Comparison of ENCODE assay signal across 14 mouse cellular contexts in the genomic region with DNA sequence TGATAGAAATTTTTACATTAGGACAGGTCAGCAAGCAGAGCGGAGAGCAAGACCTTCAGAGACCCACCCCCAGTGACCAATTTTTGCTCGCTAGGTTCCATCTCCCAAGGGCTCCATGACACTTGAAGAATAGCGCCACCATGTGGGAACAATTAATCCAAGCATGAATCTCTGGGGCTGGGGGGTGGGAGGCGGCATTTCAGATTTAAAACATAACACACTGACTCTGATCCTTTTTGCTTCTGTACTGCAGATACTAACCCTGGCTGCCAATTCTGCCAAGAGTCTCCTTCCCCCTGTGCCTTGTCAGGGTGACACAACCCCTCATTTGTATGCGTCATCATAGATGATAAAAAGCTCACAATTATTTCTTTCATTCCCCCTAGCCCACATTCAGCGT.
DNase-seq lines count a peak whose midpoint lies in the region; ATAC-seq and TF ChIP-seq lines count a peak whose summit lies in the region.
"Had no signal": no experiment of that assay in that cellular context is flagged by ENCODE, and none has a peak within 500 bp of the region (broad histone marks: within the 10 kb centered on the region; RNA-seq: fewer than 3 reads in every experiment).

No protein-coding gene starts in this region.

- peak; percentile 37 for DNase-seq in lung, postnatal 0 days (ENCODE audit: low spot score)
- no peak for DNase-seq in lung, postnatal 10 days
- DNase-seq in ZHBTc4 (ENCODE audit: low read depth, low spot score) = peak; percentile 72
- no peak for DNase-seq in liver, adult 2 months (ENCODE audit: extremely low read depth, low read depth, low spot score)
- DNase-seq in layer of hippocampus, postnatal 14 days (ENCODE audit: low spot score in 2 of 2) = no peak
- no peak for DNase-seq in embryo, embryonic 10.5 days (ENCODE audit: low spot score)
- DNase-seq in urinary bladder, postnatal 14 days (ENCODE audit: low spot score) = no peak
- DNase-seq: cerebellum, postnatal 10 days; layer of hippocampus, postnatal 36 days; lung, adult 2 months; right cerebral cortex, postnatal 4 days had no signal

- peaks cover 6% of the 10 kb centered on the region; the same call in 1 of the 2 replicates for H3K4me1 ChIP-seq in lung, postnatal 0 days (ENCODE audit: insufficient read depth, low read depth, low read length)
- H3K4me1 ChIP-seq in liver, adult 2 months (ENCODE audit: control insufficient read depth, insufficient read depth, low read length) = no peaks in the 10 kb centered on the region

- H3K9me3 ChIP-seq in lung, postnatal 0 days (ENCODE audit: low read length) = no peaks in the 10 kb centered on the region
- H3K9me3 ChIP-seq: embryonic facial prominence, embryonic 15.5 days; intestine, embryonic 15.5 days; midbrain, embryonic 13.5 days had no signal

- H3K27ac ChIP-seq in lung, postnatal 0 days (ENCODE audit: low read length) = no peak overlapping the region
- H3K27ac ChIP-seq in liver, adult 2 months (replicated peaks; ENCODE audit: insufficient read depth, low read depth, low read length) = no peak overlapping the region
- H3K27ac ChIP-seq: midbrain, embryonic 13.5 days had no signal

- peak; percentile 47 for TF ChIP-seq CTCF in lung, postnatal 0 days (IDR thresholded peaks at IDR 0.05)
- TF ChIP-seq CTCF in liver, adult 2 months (IDR thresholded peaks at IDR 0.05; ENCODE audit: low read depth, low read length) = 0 out of 2 replicates have a peak, but pooled peaks have one; percentile 23

- peaks cover 9% of the 10 kb centered on the region; the same call in 1 of the 2 replicates for H3K79me2 ChIP-seq in liver, adult 2 months (ENCODE audit: control insufficient read depth, insufficient read depth, low read length)

- no peaks in the 10 kb centered on the region for H3K36me3 ChIP-seq in lung, postnatal 0 days (ENCODE audit: insufficient read depth, low read length)
- peaks cover 2% of the 10 kb centered on the region; the same call in 1 of the 2 replicates for H3K36me3 ChIP-seq in liver, adult 2 months (ENCODE audit: control insufficient read depth, insufficient read depth, low read length)
- H3K36me3 ChIP-seq: intestine, embryonic 15.5 days; midbrain, embryonic 13.5 days had no signal

- WGBS in lung, postnatal 0 days = 85% methylated on average over 6 of the region's 6 CpGs
- WGBS in liver, adult 2 months = 94% methylated on average over 6 of the region's 6 CpGs

- H3K4me3 ChIP-seq in lung, postnatal 0 days (ENCODE audit: low read depth, low read length) = no peak overlapping the region
- no peak overlapping the region for H3K4me3 ChIP-seq in liver, adult 2 months (ENCODE audit: insufficient read depth, low read depth, low read length)
- H3K4me3 ChIP-seq: embryonic facial prominence, embryonic 15.5 days; intestine, embryonic 15.5 days; midbrain, embryonic 13.5 days had no signal

- no peak overlapping the region for H3K9ac ChIP-seq in lung, postnatal 0 days (replicated peaks; ENCODE audit: low read depth)
- H3K9ac ChIP-seq in liver, adult 2 months (ENCODE audit: low read depth, low read length) = no peak overlapping the region
- H3K9ac ChIP-seq: embryonic facial prominence, embryonic 15.5 days; intestine, embryonic 15.5 days; midbrain, embryonic 13.5 days had no signal

- no peak for TF ChIP-seq EP300 in lung, postnatal 0 days (IDR thresholded peaks at IDR 0.05)

- no peak overlapping the region for H3K4me2 ChIP-seq in lung, postnatal 0 days (replicated peaks; ENCODE audit: low read depth, low read length)
- H3K4me2 ChIP-seq: embryonic facial prominence, embryonic 15.5 days; intestine, embryonic 15.5 days; midbrain, embryonic 13.5 days had no signal

- H3K27me3 ChIP-seq in lung, postnatal 0 days (replicated peaks; ENCODE audit: insufficient read depth, low read length) = no peaks in the 10 kb centered on the region
- no peaks in the 10 kb centered on the region for H3K27me3 ChIP-seq in liver, adult 2 months (ENCODE audit: control insufficient read depth, insufficient read depth, low read length)
- H3K27me3 ChIP-seq: embryonic facial prominence, embryonic 15.5 days; intestine, embryonic 15.5 days; midbrain, embryonic 13.5 days had no signal

- ATAC-seq in lung, postnatal 0 days = no peak
- ATAC-seq: midbrain, embryonic 13.5 days had no signal

- no peak for TF ChIP-seq POLR2A in liver, adult 2 months (IDR thresholded peaks at IDR 0.05; ENCODE audit: extremely low read depth, insufficient read depth, low read length)

Comparison
In these comparisons a context has a peak if more than half of its experiments do, and no peak if none do; other contexts are left out.
1. DNase-seq: peak in lung, postnatal 0 days (single experiment) and ZHBTc4 (single experiment); none in lung, postnatal 10 days (single experiment), liver, adult 2 months (single experiment), layer of hippocampus, postnatal 14 days (0 of 2), embryo, embryonic 10.5 days (single experiment) and urinary bladder, postnatal 14 days (single experiment).